Mouse (Mus musculus) small intestine, adult 2 months (tissue): ENCODE results near the gene Gm45623. TPM values are rescaled to one million over a fixed set of nuclear protein-coding genes. Genes with fewer than 3 reads are reported as not detected.
A peak's percentile ranks its signal among the peaks of the same experiment; 100 is the strongest.

Experiments
- H3K27ac ChIP-seq: fragments of 200-500 bp; 2 replicates; pipeline ENCODE4 v1.5.1; 2012; ENCODE audit warnings: low read depth, low read length, control low read depth, inconsistent platforms; ENCODE audit not compliant: insufficient read depth
- H3K27me3 ChIP-seq: fragments of 200-500 bp; 2 replicates; pipeline ENCODE4 v1.6.1; 2012; ENCODE audit warnings: mild to moderate bottlenecking, moderate library complexity, low read length, inconsistent platforms; ENCODE audit not compliant: control insufficient read depth, insufficient read depth
- H3K36me3 ChIP-seq: fragments of 200-500 bp; 2 replicates; pipeline ENCODE4 v1.6.1; 2012; ENCODE audit warnings: mild to moderate bottlenecking, low read length, control low read depth, inconsistent platforms; ENCODE audit not compliant: control insufficient read depth, insufficient read depth
- H3K4me1 ChIP-seq: fragments of 200-500 bp; 2 replicates; pipeline ENCODE4 v1.6.1; 2012; ENCODE audit warnings: low read length, inconsistent platforms, mixed read lengths; ENCODE audit not compliant: control insufficient read depth, insufficient read depth, insufficient read length
- H3K4me3 ChIP-seq: fragments of 200-500 bp; 2 replicates; pipeline ENCODE4 v1.5.1; 2012; ENCODE audit warnings: low read depth, mild to moderate bottlenecking, control low read depth, inconsistent platforms, low read length, moderate library complexity
- CTCF ChIP-seq: fragments of 200-500 bp; IDR thresholded peaks from 2 replicates; pipeline ENCODE4 v1.5.1; 2012; ENCODE audit warnings: low read depth, mild to moderate bottlenecking, control low read depth, inconsistent platforms, low read length, moderate library complexity, mixed read lengths; ENCODE audit not compliant: insufficient replicate concordance, insufficient read length; ENCODE audit errors: extremely low read depth
- POLR2A ChIP-seq: fragments of 200-500 bp; IDR thresholded peaks from 2 replicates; pipeline ENCODE4 v1.6.1; 2012; ENCODE audit warnings: low read depth, mild to moderate bottlenecking, control low read depth, inconsistent platforms, low read length, moderate library complexity
- WGBS: fragments of 180-500 bp; shearing (Covaris S2); methylation state at CpG from one replicate; pipeline ENCODE4 v1.1.7; 2018; 5-methylcytosine and 5-hydroxymethylcytosine counted together
- polyA plus RNA-seq: library from polyadenylated mRNA; depleted of rRNA; stranded (reverse); fragments of >200 nt; gene quantifications from 2 replicates; pipeline ENCODE4 v1.2.3, GENCODE M21; 2012

Gene Gm45623
- polyA plus RNA-seq, 1 experiment, result 0.23 TPM

- TF ChIP-seq CTCF, result no peak
- no peak for TF ChIP-seq POLR2A
- WGBS, result 5% methylated on average over 41 of the region's 41 CpGs
- Histone ChIP-seq H3K4me1 (peaks cover 9% of the 10 kb centered on the region), H3K27ac (no peak overlapping the region), H3K27me3 (peaks cover 20% of the 10 kb centered on the region), H3K36me3 (no peaks in the 10 kb centered on the region), H3K4me3 (peak overlapping the region; percentile 47)
These were observed 994 bp downstream of the Gm45623 start for GRCm38 (mm10) chr13:56752474-56753191.

- H3K36me3 ChIP-seq, result no peaks in the 10 kb centered on the region
- no peak overlapping the region for H3K27ac ChIP-seq
- TF ChIP-seq POLR2A (no peak), CTCF (no peak)
- H3K4me3 ChIP-seq, result no peak overlapping the region
- H3K4me1 ChIP-seq, result peaks cover 12% of the 10 kb centered on the region
- WGBS, result 81% methylated on average over 5 of the region's 5 CpGs
- peaks cover 20% of the 10 kb centered on the region for H3K27me3 ChIP-seq
These were observed 1.9 kb downstream of the Gm45623 start for GRCm38 (mm10) chr13:56751774-56752173.

GRCm38 (mm10) chr13:56749377-56749776 is 4.2 kb downstream of the Gm45623 start:
- H3K27me3 ChIP-seq, result peaks cover 20% of the 10 kb centered on the region
- H3K4me1 ChIP-seq, result peaks cover 12% of the 10 kb centered on the region
- H3K36me3 ChIP-seq, result no peaks in the 10 kb centered on the region
- H3K27ac ChIP-seq, result no peak overlapping the region
- TF ChIP-seq POLR2A (no peak), CTCF (no peak)
- WGBS, result 80% methylated on average over 7 of the region's 7 CpGs
- no peak overlapping the region for H3K4me3 ChIP-seq

DNA sequence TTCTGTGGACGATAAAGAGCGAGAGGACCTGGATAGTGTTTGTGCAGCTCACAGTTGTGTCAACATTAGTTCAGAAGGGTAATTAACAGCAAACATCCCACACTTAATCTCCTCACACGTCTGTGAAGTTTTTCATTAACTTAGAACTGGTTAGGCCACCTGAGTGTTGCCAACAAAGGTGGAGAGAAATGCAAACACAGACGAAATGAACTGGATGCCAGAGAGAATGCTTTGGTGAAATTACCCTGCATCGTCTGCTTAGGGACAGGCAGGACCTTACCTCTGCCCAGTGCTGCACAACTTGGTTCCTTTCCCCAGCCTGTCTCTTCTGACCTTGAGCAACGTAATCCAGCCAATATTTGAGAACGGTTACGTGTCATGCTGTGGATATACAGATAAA is 6.1 kb downstream of the Gm45623 start:
- Histone ChIP-seq H3K4me3 (no peak overlapping the region), H3K4me1 (peaks cover 5% of the 10 kb centered on the region; the same call in 1 of the 2 replicates), H3K36me3 (no peaks in the 10 kb centered on the region), H3K27me3 (peaks cover 5% of the 10 kb centered on the region; the same call in 1 of the 2 replicates), H3K27ac (0 out of 2 replicates have a peak overlapping the region, but pooled peaks have one; percentile 0)
- 19% methylated on average over 8 of the region's 8 CpGs for WGBS
- TF ChIP-seq POLR2A (no peak), CTCF (no peak)

DNA sequence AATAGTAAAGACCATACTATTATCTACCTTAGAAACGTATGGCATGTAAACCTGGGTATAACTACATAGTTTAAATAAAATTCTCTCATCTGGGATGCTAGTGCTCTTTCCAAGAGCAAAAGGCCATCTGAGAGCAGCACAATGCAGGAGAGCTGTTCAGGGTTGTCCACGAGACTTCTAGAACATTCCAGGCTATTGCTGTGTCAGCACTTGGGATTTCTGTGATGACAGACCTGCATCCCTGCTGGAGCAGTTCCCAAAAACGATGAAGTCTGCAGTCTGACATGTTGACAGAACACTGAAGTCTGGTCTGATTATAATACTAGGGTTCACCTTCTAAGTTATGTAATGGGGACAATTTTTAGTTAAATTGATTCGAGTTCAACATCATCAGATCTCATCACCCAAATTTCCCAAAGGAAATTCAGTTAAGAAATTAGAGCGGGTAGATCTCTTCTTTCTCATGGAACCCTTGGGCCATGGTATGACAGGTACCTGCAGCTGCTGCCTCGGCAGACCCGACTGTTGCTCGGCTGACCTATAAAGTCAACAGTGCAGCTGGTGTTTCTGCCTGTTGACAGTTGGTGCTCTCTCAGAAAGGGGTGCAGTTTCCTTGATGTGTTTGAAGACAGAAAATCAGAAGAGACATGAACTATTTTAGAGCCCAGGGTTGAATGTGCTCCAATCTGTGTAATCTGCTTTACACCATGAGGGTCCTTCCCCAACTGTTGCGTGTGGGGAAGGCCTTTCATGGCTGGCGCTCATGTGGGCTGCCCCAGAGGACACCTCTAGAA is 6.7 kb downstream of the Gm45623 start:
- Histone ChIP-seq H3K27me3 (no peaks in the 10 kb centered on the region), H3K4me3 (no peak overlapping the region), H3K27ac (no peak overlapping the region), H3K4me1 (peaks cover 5% of the 10 kb centered on the region; the same call in 1 of the 2 replicates), H3K36me3 (no peaks in the 10 kb centered on the region)
- no peak for TF ChIP-seq CTCF
- no peak for TF ChIP-seq POLR2A
- whole genome bisulfite sequencing, result 24% methylated on average over 10 of the region's 10 CpGs

GRCm38 (mm10) chr13:56742325-56742901 is 11.2 kb downstream of the Gm45623 start:
- Histone ChIP-seq H3K4me1 (peaks cover 3% of the 10 kb centered on the region; the same call in 1 of the 2 replicates), H3K27ac (no peak overlapping the region), H3K36me3 (peaks cover 14% of the 10 kb centered on the region), H3K4me3 (no peak overlapping the region), H3K27me3 (no peaks in the 10 kb centered on the region)
- WGBS, result 91% methylated on average over 6 of the region's 6 CpGs
- TF ChIP-seq CTCF (no peak), POLR2A (no peak)

- no peak overlapping the region for H3K4me3 ChIP-seq
- TF ChIP-seq CTCF, result no peak
- no peak for TF ChIP-seq POLR2A
- H3K36me3 ChIP-seq, result peaks cover 19% of the 10 kb centered on the region
- WGBS, result 94% methylated on average over 7 of the region's 7 CpGs
- no peak overlapping the region for H3K27ac ChIP-seq
- H3K27me3 ChIP-seq, result no peaks in the 10 kb centered on the region
- no peaks in the 10 kb centered on the region for H3K4me1 ChIP-seq
These were observed 11.9 kb downstream of the Gm45623 start for GRCm38 (mm10) chr13:56741691-56742090.
